Mouse (Mus musculus): ENCODE data around the gene Tmem82. TPM values are rescaled to one million over a fixed set of nuclear protein-coding genes. Genes with fewer than 3 reads are reported as not detected.

The Tmem82 gene
- polyA plus RNA-seq (2017; shearing (Covaris generic)) = 0.57 TPM

GRCm38 (mm10) chr4:141618565-141619243 lies at the start of gene Tmem82:
Gene Tmem82 (minus strand): TSS chr4:141618633.

GRCm38 (mm10) chr4:141664799-141665198 lies 46.4 kb upstream of the Tmem82 start, which contains the start of gene Plekhm2:
Gene Plekhm2 (minus strand): TSS chr4:141664899.

GRCm38 (mm10) chr4:141623666-141624065 lies 5.2 kb upstream of the Tmem82 start, which contains the start of gene Slc25a34:
Gene Slc25a34 (minus strand): TSS chr4:141623821.

GRCm38 (mm10) chr4:141605861-141606260 lies 12.6 kb downstream of the Tmem82 start, which contains the start of gene Fblim1:
Gene Fblim1 (minus strand): TSS chr4:141606096.

Other genes starting within 250 kb of the Tmem82 start
- gene Clcnka, start 219.9 kb downstream of the Tmem82 start, polyA plus RNA-seq (2017; shearing (Covaris generic)) = not detected
- not detected for gene Clcnkb, start 202.6 kb downstream of the Tmem82 start, polyA plus RNA-seq (2017; shearing (Covaris generic))
- gene Hspb7, start 197.9 kb downstream of the Tmem82 start, polyA plus RNA-seq (2017; shearing (Covaris generic)) = not detected
- not detected for gene Srarp, start 182.5 kb downstream of the Tmem82 start, polyA plus RNA-seq (2017; shearing (Covaris generic))
- 45.6 TPM for gene Zbtb17, start 174.0 kb downstream of the Tmem82 start, polyA plus RNA-seq (2017; shearing (Covaris generic))
- gene Spen, start 80.0 kb downstream of the Tmem82 start, polyA plus RNA-seq (2017; shearing (Covaris generic)) = 7.7 TPM
- gene Fblim1, start 12.5 kb downstream of the Tmem82 start, polyA plus RNA-seq (2017; shearing (Covaris generic)) = 0.29 TPM
- gene Slc25a34, start 5.2 kb upstream of the Tmem82 start, polyA plus RNA-seq (2017; shearing (Covaris generic)) = not detected
- 3.9 TPM for gene Plekhm2, start 46.3 kb upstream of the Tmem82 start, polyA plus RNA-seq (2017; shearing (Covaris generic))
- 0.17 TPM for gene Rsc1a1, start 67.0 kb upstream of the Tmem82 start, polyA plus RNA-seq (2017; shearing (Covaris generic))
- 6.3 TPM for gene Ddi2, start 104.8 kb upstream of the Tmem82 start, polyA plus RNA-seq (2017; shearing (Covaris generic))
- gene Agmat, start 128.0 kb upstream of the Tmem82 start, polyA plus RNA-seq (2017; shearing (Covaris generic)) = not detected
- 6.4 TPM for gene Dnajc16, start 172.3 kb upstream of the Tmem82 start, polyA plus RNA-seq (2017; shearing (Covaris generic))
- 23.9 TPM for gene Casp9, start 175.0 kb upstream of the Tmem82 start, polyA plus RNA-seq (2017; shearing (Covaris generic))
- not detected for gene Cela2a, start 207.5 kb upstream of the Tmem82 start, polyA plus RNA-seq (2017; shearing (Covaris generic))
- gene Ctrc, start 227.7 kb upstream of the Tmem82 start, polyA plus RNA-seq (2017; shearing (Covaris generic)) = not detected

Measured in inflammation-experienced regulatory T-cells, adult 16 weeks (primary cell).